Mouse (Mus musculus) midbrain, embryonic 16.5 days (tissue): ENCODE measurements at regions not wholly inside any gene's neighbourhood (a gene's known extent, or its start where the extent isn't known, plus 50 kb on each side); places are given as distances from the start of the nearest gene placed in this dataset.

ENCODE experiments used
- ATAC-seq: fragments of 200-750 bp; cut with Nextera tagmentation; 2 replicates; pipeline ENCODE4 v1.8.0; 2017; ENCODE audit warnings: moderate TSS enrichment
- H3K27ac ChIP-seq: fragments of 300-500 bp; sonication (generic); 2 replicates; pipeline ENCODE4 v1.5.1; 2014; ENCODE audit warnings: mild to moderate bottlenecking, low read length, mixed read lengths
- H3K27me3 ChIP-seq: fragments of 300-500 bp; sonication (generic); 2 replicates; pipeline ENCODE4 v1.6.1; 2014; ENCODE audit warnings: low read depth, low read length, mixed read lengths; ENCODE audit not compliant: control insufficient read depth, insufficient read depth
- H3K36me3 ChIP-seq: fragments of 300-500 bp; sonication (generic); 2 replicates; pipeline ENCODE4 v1.6.1; 2014; ENCODE audit warnings: mild to moderate bottlenecking, low read length, moderate library complexity, mixed read lengths; ENCODE audit not compliant: control insufficient read depth, insufficient read depth
- H3K4me1 ChIP-seq: fragments of 300-500 bp; sonication (generic); 2 replicates; pipeline ENCODE4 v1.6.1; 2014; ENCODE audit warnings: mild to moderate bottlenecking, low read length, mixed read lengths; ENCODE audit not compliant: control insufficient read depth, insufficient read depth
- H3K4me2 ChIP-seq: fragments of 300-500 bp; sonication (generic); 2 replicates; pipeline ENCODE4 v1.6.1; 2014; ENCODE audit warnings: mild to moderate bottlenecking, low read length, mixed read lengths
- H3K4me3 ChIP-seq: fragments of 300-500 bp; sonication (generic); 2 replicates; pipeline ENCODE4 v1.5.1; 2014; ENCODE audit warnings: low read depth, mild to moderate bottlenecking, low read length, moderate library complexity, mixed read lengths
- H3K9ac ChIP-seq: fragments of 300-500 bp; sonication (generic); 2 replicates; pipeline ENCODE4 v1.6.1; 2014; ENCODE audit warnings: low read depth, low read length, mixed read lengths
- H3K9me3 ChIP-seq: fragments of 300-500 bp; sonication (generic); replicated peaks from 2 replicates; pipeline ENCODE4 v1.6.1; 2014; ENCODE audit warnings: mild to moderate bottlenecking, low read length, mixed read lengths; ENCODE audit not compliant: control insufficient read depth, poor library complexity, severe bottlenecking
- WGBS: fragments of 180-500 bp; shearing (Covaris S2); extraction: QIAGEN DNeasy Blood & Tissue Kit; methylation state at CpG from one replicate; pipeline ENCODE4 v1.1.7; 2014; 5-methylcytosine and 5-hydroxymethylcytosine counted together

GRCm38 (mm10) chr10:8943698-8944097 lies 57.8 kb upstream of the Sash1 start:
- Histone ChIP-seq H3K9me3 (no peaks in the 10 kb centered on the region), H3K27me3 (no peaks in the 10 kb centered on the region), H3K4me3 (no peak overlapping the region), H3K27ac (no peak overlapping the region), H3K4me1 (no peaks in the 10 kb centered on the region), H3K9ac (no peak overlapping the region), H3K4me2 (no peak overlapping the region), H3K36me3 (no peaks in the 10 kb centered on the region)
- ATAC-seq: no peak
- 89% methylated on average over 6 of the region's 6 CpGs for WGBS

GRCm38 (mm10) chr10:8942967-8943471 lies 57.1 kb upstream of the Sash1 start:
- Histone ChIP-seq H3K9ac (no peak overlapping the region), H3K4me1 (no peaks in the 10 kb centered on the region), H3K27ac (no peak overlapping the region), H3K36me3 (no peaks in the 10 kb centered on the region), H3K9me3 (no peaks in the 10 kb centered on the region), H3K4me2 (no peak overlapping the region), H3K27me3 (no peaks in the 10 kb centered on the region), H3K4me3 (no peak overlapping the region)
- no peak for ATAC-seq
- WGBS: 82% methylated on average over 6 of the region's 6 CpGs

- WGBS: 89% methylated on average over 4 of the region's 4 CpGs
- Histone ChIP-seq H3K9me3 (no peaks in the 10 kb centered on the region), H3K4me1 (no peaks in the 10 kb centered on the region), H3K36me3 (no peaks in the 10 kb centered on the region), H3K4me2 (no peak overlapping the region), H3K4me3 (no peak overlapping the region), H3K9ac (no peak overlapping the region), H3K27ac (no peak overlapping the region), H3K27me3 (no peaks in the 10 kb centered on the region)
- ATAC-seq: no peak
Measured at GRCm38 (mm10) chr10:8936369-8936768, 50.5 kb upstream of the Sash1 start.
